Mouse (Mus musculus): Measurements from ENCODE around the gene Tshz2.

The Tshz2 gene

GRCm38 (mm10) chr2:169699862-169700511 lies 67.2 kb downstream of the Tshz2 start:
- no peak for DNase-seq (ENCODE audit: low spot score)

- no peak for DNase-seq (ENCODE audit: low spot score)
Measured at GRCm38 (mm10) chr2:169702725-169703486, 70.1 kb downstream of the Tshz2 start.

GRCm38 (mm10) chr2:169721793-169722326 lies 89.0 kb downstream of the Tshz2 start:
- DNase-seq (ENCODE audit: low spot score): no peak

- no peak for DNase-seq (ENCODE audit: low spot score)
Measured at GRCm38 (mm10) chr2:169722341-169722740, 89.5 kb downstream of the Tshz2 start.

- DNase-seq (ENCODE audit: low spot score): no peak
Measured at GRCm38 (mm10) chr2:169723645-169724462, 91.0 kb downstream of the Tshz2 start.

- no peak for DNase-seq (ENCODE audit: low spot score)
Measured at GRCm38 (mm10) chr2:169728651-169729280, 96.0 kb downstream of the Tshz2 start.

GRCm38 (mm10) chr2:169730551-169730996 lies 97.8 kb downstream of the Tshz2 start:
- no peak for DNase-seq (ENCODE audit: low spot score)

GRCm38 (mm10) chr2:169734053-169734452 lies 101.2 kb downstream of the Tshz2 start:
- DNase-seq (ENCODE audit: low spot score): no peak

GRCm38 (mm10) chr2:169735475-169736406 lies 102.9 kb downstream of the Tshz2 start:
- no peak for DNase-seq (ENCODE audit: low spot score)

- DNase-seq (ENCODE audit: low spot score): no peak
Measured at GRCm38 (mm10) chr2:169740996-169741395, 108.2 kb downstream of the Tshz2 start.

GRCm38 (mm10) chr2:169742791-169743190 lies 110.0 kb downstream of the Tshz2 start:
- no peak for DNase-seq (ENCODE audit: low spot score)

GRCm38 (mm10) chr2:169743294-169743693 lies 110.5 kb downstream of the Tshz2 start:
- DNase-seq (ENCODE audit: low spot score): no peak

GRCm38 (mm10) chr2:169743910-169744309 lies 111.1 kb downstream of the Tshz2 start:
- no peak for DNase-seq (ENCODE audit: low spot score)

- no peak for DNase-seq (ENCODE audit: low spot score)
Measured at GRCm38 (mm10) chr2:169747114-169747642, 114.4 kb downstream of the Tshz2 start.

- DNase-seq (ENCODE audit: low spot score): no peak
Measured at GRCm38 (mm10) chr2:169749331-169749945, 116.6 kb downstream of the Tshz2 start.

- DNase-seq (ENCODE audit: low spot score): no peak
Measured at GRCm38 (mm10) chr2:169750574-169751491, 118.0 kb downstream of the Tshz2 start.

- no peak for DNase-seq (ENCODE audit: low spot score)
Measured at GRCm38 (mm10) chr2:169752126-169752525, 119.3 kb downstream of the Tshz2 start.

GRCm38 (mm10) chr2:169753432-169753831 lies 120.6 kb downstream of the Tshz2 start:
- DNase-seq (ENCODE audit: low spot score): no peak

GRCm38 (mm10) chr2:169755091-169755490 lies 122.3 kb downstream of the Tshz2 start:
- no peak for DNase-seq (ENCODE audit: low spot score)

Measured in c-Kit-positive CD71-positive TER-119-positive erythroid progenitor cells, embryonic 14.5 days (primary cell).